Mouse (Mus musculus) G1E (cell line): ENCODE measurements at regions not wholly inside any gene's neighbourhood (a gene's known extent, or its start where the extent isn't known, plus 50 kb on each side); places are given as distances from the start of the nearest gene placed in this dataset.

ENCODE experiments used
- CTCF ChIP-seq: IDR thresholded peaks from 2 replicates; pipeline ENCODE4 v1.5.1; 2012; ENCODE audit warnings: low read depth, low read length, inconsistent platforms, mixed read lengths
- GATA1 ChIP-seq: IDR thresholded peaks from 2 replicates; pipeline ENCODE4 v1.6.1; 2012; ENCODE audit warnings: borderline replicate concordance, low read length, inconsistent platforms, mixed read lengths
- POLR2AphosphoS5 ChIP-seq: IDR thresholded peaks from 2 replicates; pipeline ENCODE4 v1.6.1; 2012; ENCODE audit warnings: low read depth, low read length, inconsistent platforms; ENCODE audit not compliant: insufficient replicate concordance
- TAL1 ChIP-seq: conservative IDR thresholded peaks from 2 replicates; pipeline ENCODE4 v1.6.1; 2012; ENCODE audit warnings: low read depth, low read length, inconsistent platforms, mixed read lengths

DNA sequence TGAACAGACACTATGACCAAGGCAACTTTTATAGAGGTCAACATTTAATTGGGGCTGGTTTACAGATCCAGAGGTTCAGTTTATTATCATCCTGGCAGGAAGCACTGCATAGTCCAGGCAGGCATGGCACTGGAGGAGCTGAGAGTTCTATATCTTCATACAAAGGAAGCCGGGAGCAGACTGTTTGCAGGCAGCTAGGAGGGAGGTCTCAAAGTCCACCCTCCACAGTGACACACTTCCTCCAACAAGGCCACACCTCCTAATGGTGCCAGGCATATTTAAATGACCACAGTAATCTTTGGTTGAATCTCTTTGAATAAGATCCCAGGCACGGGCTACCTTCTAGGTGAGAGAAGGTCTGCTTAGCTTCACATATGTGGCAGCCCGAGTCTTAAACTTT is 245.5 kb upstream of the Tmpo start:
- no peak for TF ChIP-seq TAL1
- TF ChIP-seq CTCF: no peak
- TF ChIP-seq GATA1: no peak
- TF ChIP-seq POLR2AphosphoS5: no peak
